Comparison of ENCODE assay signal across 11 mouse cellular contexts in the genomic region with DNA sequence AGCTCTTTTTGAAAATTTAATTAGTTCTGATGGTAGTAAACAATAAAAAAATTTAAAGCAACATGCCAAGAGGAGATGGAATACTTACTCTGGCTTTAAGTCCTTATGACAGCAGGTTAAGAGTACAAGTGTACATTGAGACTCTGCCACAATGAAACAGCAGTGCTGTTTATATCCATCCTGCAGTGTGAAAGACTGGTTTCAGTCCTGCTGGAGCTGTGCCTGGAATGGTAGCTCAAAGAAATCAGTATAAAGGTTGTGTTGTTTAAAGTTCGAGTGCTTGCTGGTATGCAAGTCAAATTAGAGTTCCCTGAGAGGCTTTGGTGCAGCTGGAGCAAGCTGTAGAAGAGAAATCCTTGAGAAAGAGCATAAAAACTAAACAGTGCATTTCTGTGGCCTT.
A peak's percentile ranks its signal among the peaks of the same experiment; 100 is the strongest.
DNase-seq lines count a peak whose midpoint lies in the region; ATAC-seq and TF ChIP-seq lines count a peak whose summit lies in the region.
"Had no signal": no experiment of that assay in that cellular context is flagged by ENCODE, and none has a peak within 500 bp of the region (broad histone marks: within the 10 kb centered on the region; RNA-seq: fewer than 3 reads in every experiment).

No protein-coding gene starts in this region.

- H3K4me1 ChIP-seq in hindbrain, embryonic 13.5 days (replicated peaks) = no peaks in the 10 kb centered on the region
- no peaks in the 10 kb centered on the region for H3K4me1 ChIP-seq in hindbrain, embryonic 12.5 days
- no peaks in the 10 kb centered on the region for H3K4me1 ChIP-seq in limb, embryonic 14.5 days (ENCODE audit: control insufficient read depth, insufficient read depth, low read length)
- H3K4me1 ChIP-seq in kidney, embryonic 15.5 days = no peaks in the 10 kb centered on the region
- H3K4me1 ChIP-seq: limb, embryonic 15.5 days; megakaryocyte, embryonic 14.5 days had no signal

- 58% methylated on average over 1 of the region's 1 CpGs for WGBS in hindbrain, embryonic 13.5 days
- 41% methylated on average over 1 of the region's 1 CpGs for WGBS in hindbrain, embryonic 12.5 days
- WGBS in limb, embryonic 14.5 days = 34% methylated on average over 1 of the region's 1 CpGs
- 53% methylated on average over 1 of the region's 1 CpGs for WGBS in kidney, embryonic 15.5 days

- H3K9ac ChIP-seq in hindbrain, embryonic 13.5 days = no peak overlapping the region
- H3K9ac ChIP-seq in hindbrain, embryonic 12.5 days = no peak overlapping the region
- H3K9ac ChIP-seq in limb, embryonic 14.5 days (ENCODE audit: low read depth, low read length, severe bottlenecking) = no peak overlapping the region
- H3K9ac ChIP-seq in kidney, embryonic 15.5 days = no peak overlapping the region
- H3K9ac ChIP-seq: limb, embryonic 15.5 days had no signal

- DNase-seq in adrenal gland, postnatal 36 days = peak; percentile 6 to 19
- peak; percentile 22 for DNase-seq in layer of hippocampus, adult 11-12 months (ENCODE audit: low spot score)
- DNase-seq in limb, embryonic 14.5 days (ENCODE audit: low spot score) = peak; percentile 11
- DNase-seq in kidney, adult 9 months = no peak
- DNase-seq in thymus, adult 18-20 months = no peak
- DNase-seq: gastrocnemius, postnatal 36 days had no signal

- TF ChIP-seq POLR2A in limb, embryonic 14.5 days (IDR thresholded peaks at IDR 0.05; ENCODE audit: borderline replicate concordance, extremely low read depth, insufficient read depth, insufficient read length) = no peak

- peak; percentile 36; the same call in 1 of the 2 replicates for ATAC-seq in hindbrain, embryonic 13.5 days (ENCODE audit: low FRiP score)
- ATAC-seq in hindbrain, embryonic 12.5 days (ENCODE audit: low FRiP score) = no peak
- no peak for ATAC-seq in limb, embryonic 14.5 days (ENCODE audit: low FRiP score, low read depth)
- no peak for ATAC-seq in kidney, embryonic 15.5 days (replicated peaks; ENCODE audit: low FRiP score)

- no peak overlapping the region for H3K4me3 ChIP-seq in hindbrain, embryonic 13.5 days
- H3K4me3 ChIP-seq in hindbrain, embryonic 12.5 days = no peak overlapping the region
- H3K4me3 ChIP-seq in limb, embryonic 14.5 days (replicated peaks; ENCODE audit: low read length) = no peak overlapping the region
- no peak overlapping the region for H3K4me3 ChIP-seq in kidney, embryonic 15.5 days (replicated peaks)
- H3K4me3 ChIP-seq: limb, embryonic 15.5 days; megakaryocyte, embryonic 14.5 days had no signal

- H3K36me3 ChIP-seq in hindbrain, embryonic 13.5 days = no peaks in the 10 kb centered on the region
- no peaks in the 10 kb centered on the region for H3K36me3 ChIP-seq in hindbrain, embryonic 12.5 days
- no peaks in the 10 kb centered on the region for H3K36me3 ChIP-seq in limb, embryonic 14.5 days (ENCODE audit: control insufficient read depth, insufficient read depth, low read length)
- no peaks in the 10 kb centered on the region for H3K36me3 ChIP-seq in kidney, embryonic 15.5 days
- H3K36me3 ChIP-seq: limb, embryonic 15.5 days had no signal

- H3K27me3 ChIP-seq in hindbrain, embryonic 13.5 days = no peaks in the 10 kb centered on the region
- H3K27me3 ChIP-seq in hindbrain, embryonic 12.5 days = no peaks in the 10 kb centered on the region
- H3K27me3 ChIP-seq in limb, embryonic 14.5 days (ENCODE audit: control insufficient read depth, insufficient read depth, low read length) = no peaks in the 10 kb centered on the region
- H3K27me3 ChIP-seq in kidney, embryonic 15.5 days = no peaks in the 10 kb centered on the region
- H3K27me3 ChIP-seq: limb, embryonic 15.5 days; megakaryocyte, embryonic 14.5 days had no signal

- no peak overlapping the region for H3K27ac ChIP-seq in hindbrain, embryonic 13.5 days
- no peak overlapping the region for H3K27ac ChIP-seq in hindbrain, embryonic 12.5 days
- H3K27ac ChIP-seq in limb, embryonic 14.5 days (replicated peaks; ENCODE audit: low read depth, low read length) = no peak overlapping the region
- no peak overlapping the region for H3K27ac ChIP-seq in kidney, embryonic 15.5 days
- H3K27ac ChIP-seq: limb, embryonic 15.5 days had no signal

- H3K4me2 ChIP-seq in hindbrain, embryonic 13.5 days = no peak overlapping the region
- H3K4me2 ChIP-seq in hindbrain, embryonic 12.5 days (replicated peaks) = no peak overlapping the region
- no peak overlapping the region for H3K4me2 ChIP-seq in limb, embryonic 14.5 days (replicated peaks; ENCODE audit: low read depth, low read length, severe bottlenecking)
- no peak overlapping the region for H3K4me2 ChIP-seq in kidney, embryonic 15.5 days
- H3K4me2 ChIP-seq: limb, embryonic 15.5 days had no signal

- H3K9me3 ChIP-seq in hindbrain, embryonic 13.5 days = no peaks in the 10 kb centered on the region
- no peaks in the 10 kb centered on the region for H3K9me3 ChIP-seq in hindbrain, embryonic 12.5 days (replicated peaks)
- no peaks in the 10 kb centered on the region for H3K9me3 ChIP-seq in limb, embryonic 14.5 days (ENCODE audit: control insufficient read depth, low read length)
- no peaks in the 10 kb centered on the region for H3K9me3 ChIP-seq in kidney, embryonic 15.5 days (replicated peaks)
- H3K9me3 ChIP-seq: limb, embryonic 15.5 days; megakaryocyte, embryonic 14.5 days had no signal

Comparison
In these comparisons a context has a peak if more than half of its experiments do, and no peak if none do; other contexts are left out.
1. DNase-seq: peak in adrenal gland, postnatal 36 days (2 of 2), layer of hippocampus, adult 11-12 months (single experiment) and limb, embryonic 14.5 days (single experiment); none in kidney, adult 9 months (single experiment) and thymus, adult 18-20 months (0 of 2).